Mouse (Mus musculus) liver, adult (tissue): Measurements from ENCODE around the gene Prkn.

Source experiments
- GATA4 ChIP-seq: IDR thresholded peaks from 2 replicates; pipeline ENCODE4 v1.6.1; 2014; ENCODE audit warnings: mild to moderate bottlenecking, low read length; ENCODE audit not compliant: insufficient replicate concordance

Prkn gene

DNA sequence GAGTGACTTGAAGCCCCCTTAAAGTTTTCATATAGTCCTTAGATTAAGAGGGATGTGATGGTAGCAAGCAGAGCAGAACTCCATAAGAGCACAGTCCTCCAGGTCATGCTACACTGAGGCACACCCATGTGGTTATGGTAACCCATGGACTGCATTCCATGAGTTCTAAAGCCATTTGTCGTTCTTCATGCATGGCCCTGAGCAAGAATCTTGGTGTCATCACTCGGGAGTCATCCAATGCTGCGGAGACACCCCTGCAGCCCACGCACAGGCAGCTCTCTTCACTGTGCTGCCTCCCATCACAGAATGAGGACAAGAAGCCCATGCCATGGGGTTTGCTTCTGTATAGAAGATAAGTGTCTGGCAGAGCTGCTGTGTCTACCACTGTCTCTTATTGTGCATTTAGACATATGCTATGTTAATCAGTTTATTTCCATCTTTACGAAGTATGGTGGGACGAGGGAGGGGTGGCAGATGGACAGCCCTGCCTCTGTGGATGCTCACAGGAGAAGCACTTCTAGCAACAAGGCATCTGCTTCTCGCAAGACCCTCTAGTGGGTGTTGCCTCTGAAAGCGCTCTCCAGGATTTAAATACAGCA, 543.3 kb downstream of the Prkn start:
- no peak for TF ChIP-seq GATA4

- TF ChIP-seq GATA4 = no peak
Observed at GRCm38 (mm10) chr17:11385246-11385645, 545.1 kb downstream of the Prkn start.

- no peak for TF ChIP-seq GATA4
Observed at GRCm38 (mm10) chr17:11392622-11393294, 552.6 kb downstream of the Prkn start.

GRCm38 (mm10) chr17:11394607-11395006, 554.4 kb downstream of the Prkn start:
- TF ChIP-seq GATA4 = no peak

DNA sequence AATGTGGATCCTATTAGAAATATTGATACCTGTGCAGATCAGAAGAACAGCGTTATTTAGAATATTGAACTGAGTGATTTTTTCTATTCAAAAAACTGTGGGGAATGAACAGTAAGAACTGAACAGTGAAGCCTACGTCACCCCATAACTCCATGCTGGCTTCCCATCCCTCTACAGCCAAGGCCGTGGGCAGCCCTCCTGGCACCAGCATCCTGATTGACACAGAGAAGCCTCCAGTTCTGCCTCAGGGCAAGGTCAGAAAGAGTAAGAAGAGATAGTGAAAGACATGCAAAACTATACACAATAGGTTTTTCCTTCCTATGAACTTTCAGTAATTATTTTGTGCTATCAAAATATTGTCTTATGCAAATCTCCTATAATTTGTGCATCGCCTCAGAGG, 557.5 kb downstream of the Prkn start:
- TF ChIP-seq GATA4 = no peak

- TF ChIP-seq GATA4 = no peak
Observed at GRCm38 (mm10) chr17:11402225-11402875, 562.2 kb downstream of the Prkn start.

GRCm38 (mm10) chr17:11411414-11411813, 571.2 kb downstream of the Prkn start:
- TF ChIP-seq GATA4 = no peak

DNA sequence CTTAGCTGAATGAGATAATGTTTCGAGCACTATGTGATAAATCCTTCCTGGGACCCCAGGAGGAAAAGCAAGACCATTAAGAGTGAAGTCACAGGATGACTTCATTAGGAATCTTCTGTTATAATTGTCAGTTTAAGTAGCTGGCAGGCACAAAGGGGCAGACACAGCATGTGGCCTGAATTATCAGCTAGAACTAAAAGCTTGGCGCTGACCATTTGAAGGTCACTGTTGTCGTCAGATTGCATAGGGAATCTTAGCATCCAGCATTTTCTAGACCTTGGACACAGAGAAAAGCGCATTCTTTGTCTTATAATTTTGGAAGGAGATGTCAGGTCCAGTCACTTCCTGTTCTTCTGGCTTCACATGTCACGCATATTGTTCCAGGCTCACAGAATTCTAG, 573.5 kb downstream of the Prkn start:
- TF ChIP-seq GATA4 = no peak

DNA sequence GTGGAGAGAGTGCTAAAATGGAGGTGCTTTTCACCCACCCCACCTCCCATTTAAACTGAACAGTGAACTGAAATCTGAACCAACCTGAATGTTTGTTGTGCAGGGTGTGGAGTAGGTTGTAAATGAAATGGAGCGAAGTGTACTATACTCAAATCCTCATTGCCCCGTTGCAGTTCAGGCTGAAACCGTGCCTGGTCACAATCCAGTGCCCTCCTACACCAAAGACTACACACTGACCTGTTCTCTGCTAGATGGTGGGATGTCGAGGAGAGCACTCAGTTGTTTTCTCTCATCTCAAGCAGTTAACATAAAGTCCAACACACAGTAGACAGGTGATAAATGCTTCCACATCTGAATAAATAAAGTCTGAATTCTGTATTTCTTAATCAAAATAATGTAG, 574.1 kb downstream of the Prkn start:
- TF ChIP-seq GATA4 = no peak

GRCm38 (mm10) chr17:11417150-11417549, 577.0 kb downstream of the Prkn start:
- TF ChIP-seq GATA4 = no peak

DNA sequence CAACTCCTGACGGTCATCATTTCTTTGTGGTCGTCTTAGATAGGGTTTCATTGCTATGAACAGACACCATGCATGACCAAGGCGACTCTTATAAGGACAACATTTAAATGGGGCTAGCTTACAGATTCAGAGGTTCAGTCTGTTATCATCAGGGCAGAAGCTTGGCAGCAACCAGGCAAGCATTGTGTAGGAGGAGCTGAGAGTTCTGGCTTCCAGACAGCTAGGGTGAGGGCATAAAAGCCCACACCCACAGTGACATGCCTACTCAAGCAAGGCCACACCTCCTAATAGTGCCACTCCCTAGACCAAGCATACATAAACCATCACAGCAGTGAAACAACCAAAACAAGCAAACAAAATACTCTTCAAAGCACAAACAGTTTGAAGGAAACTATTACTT, 579.3 kb downstream of the Prkn start:
- no peak for TF ChIP-seq GATA4

DNA sequence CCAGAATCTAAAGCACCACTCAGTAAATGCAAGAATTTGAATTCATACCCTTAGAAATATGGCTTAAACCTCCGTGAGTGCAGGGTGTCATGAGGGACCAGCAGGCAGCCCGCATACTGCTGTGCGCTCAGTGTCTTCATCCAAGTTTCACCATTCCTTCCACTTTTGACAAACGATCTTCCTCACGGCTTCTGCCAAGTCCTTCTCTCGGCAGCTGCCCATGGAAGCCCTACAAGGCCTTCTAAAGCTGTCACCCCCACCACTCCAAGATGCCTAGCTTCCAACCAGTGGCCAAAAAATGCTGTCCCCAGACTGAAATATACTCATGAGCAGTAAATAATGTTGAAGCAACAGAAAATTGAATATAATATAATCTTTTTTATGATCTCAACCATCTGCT, 580.7 kb downstream of the Prkn start:
- TF ChIP-seq GATA4 = no peak

GRCm38 (mm10) chr17:11421264-11421940, 581.2 kb downstream of the Prkn start:
- no peak for TF ChIP-seq GATA4

- no peak for TF ChIP-seq GATA4
Observed at GRCm38 (mm10) chr17:11431323-11431722, 591.1 kb downstream of the Prkn start.

GRCm38 (mm10) chr17:11432593-11432992, 592.4 kb downstream of the Prkn start:
- no peak for TF ChIP-seq GATA4

DNA sequence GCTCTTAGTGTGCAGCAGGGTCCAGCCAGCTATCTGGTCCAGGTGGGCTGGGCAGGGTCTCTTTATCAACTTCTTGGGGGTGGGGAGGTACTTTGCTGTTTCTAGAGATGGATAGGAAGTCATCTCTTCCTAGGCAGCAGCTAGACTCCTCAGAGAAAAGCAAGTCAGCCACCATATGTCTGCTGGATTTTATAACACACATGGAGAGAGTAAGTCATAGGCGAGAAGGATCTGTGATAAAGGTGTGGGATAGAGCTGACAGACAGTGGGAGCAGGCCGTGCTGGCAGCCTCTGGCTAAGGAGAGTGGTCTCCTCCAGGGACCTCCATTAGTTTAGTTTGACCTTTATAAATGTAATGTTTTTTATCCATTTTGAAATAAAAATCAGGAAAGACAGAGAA, 622.5 kb downstream of the Prkn start:
- TF ChIP-seq GATA4 = no peak
